ENCODE assay signal across 8 mouse cellular contexts in genomic region chr10:81392781-81393185, GRCm38 (mm10). TPM values are rescaled to one million over a fixed set of nuclear protein-coding genes. Genes with fewer than 3 reads are reported as not detected.
DNase-seq lines count a peak whose midpoint lies in the region; ATAC-seq and TF ChIP-seq lines count a peak whose summit lies in the region.

TSS of gene Smim24 (plus strand) at chr10:81393051.

- no peak for DNase-seq in forebrain, postnatal 0 days
- no peak for DNase-seq in large intestine, adult 2 months (ENCODE audit: low read depth, low spot score)
- no peak for DNase-seq in yolk sac, embryonic 10.5 days (ENCODE audit: low spot score)
- no peak for DNase-seq in adrenal gland, adult (ENCODE audit: inconsistent age in 2 of 2, low spot score in 1 of 2)
- no peak for DNase-seq in ovary, postnatal 36 days (ENCODE audit: low spot score)

- peaks cover 5% of the 10 kb centered on the region for H3K27me3 ChIP-seq in megakaryocyte, embryonic 14.5 days (replicated peaks)
- no peaks in the 10 kb centered on the region for H3K27me3 ChIP-seq in forebrain, postnatal 0 days (ENCODE audit: insufficient read depth, low read length)
- H3K27me3 ChIP-seq in small intestine, adult 2 months (ENCODE audit: control insufficient read depth, insufficient read depth, low read length), result no peaks in the 10 kb centered on the region

- no peak within 1 kb of the TSS for H3K27ac ChIP-seq in forebrain, postnatal 0 days (ENCODE audit: low read depth, low read length)
- peak within 1 kb of the TSS; percentile 100 for H3K27ac ChIP-seq in small intestine, adult 2 months (ENCODE audit: insufficient read depth, low read depth, low read length)

- TF ChIP-seq POLR2A in small intestine, adult 2 months (IDR thresholded peaks at IDR 0.05; ENCODE audit: low read depth, low read length), result peak; percentile 95; the same call in 1 of the 2 replicates

- TF ChIP-seq CTCF in forebrain, postnatal 0 days (IDR thresholded peaks at IDR 0.05; ENCODE audit: low read depth), result no peak
- TF ChIP-seq CTCF in small intestine, adult 2 months (IDR thresholded peaks at IDR 0.05; ENCODE audit: extremely low read depth, insufficient read length, insufficient replicate concordance, low read depth, low read length), result no peak

- peak within 1 kb of the TSS; percentile 87 for H3K4me3 ChIP-seq in megakaryocyte, embryonic 14.5 days (replicated peaks)
- no peak within 1 kb of the TSS for H3K4me3 ChIP-seq in forebrain, postnatal 0 days (ENCODE audit: low read depth, low read length)
- H3K4me3 ChIP-seq in small intestine, adult 2 months (ENCODE audit: low read depth, low read length), result peak within 1 kb of the TSS; percentile 72

- no peak for ATAC-seq in megakaryocyte, adult 5-6 weeks (ENCODE audit: poor library complexity, severe bottlenecking)
- no peak for ATAC-seq in forebrain, postnatal 0 days

- H3K36me3 ChIP-seq in megakaryocyte, embryonic 14.5 days (replicated peaks; ENCODE audit: low read length), result peaks cover 52% of the 10 kb centered on the region
- peaks cover 16% of the 10 kb centered on the region for H3K36me3 ChIP-seq in forebrain, postnatal 0 days (ENCODE audit: insufficient read depth)
- peaks cover 34% of the 10 kb centered on the region for H3K36me3 ChIP-seq in small intestine, adult 2 months (ENCODE audit: control insufficient read depth, insufficient read depth, low read length)

- WGBS in forebrain, postnatal 0 days, result 71% methylated on average over 14 of the region's 14 CpGs
- 20% methylated on average over 14 of the region's 14 CpGs for WGBS in large intestine, adult 2 months
- 15% methylated on average over 14 of the region's 14 CpGs for WGBS in small intestine, adult 2 months

- H3K9me3 ChIP-seq in megakaryocyte, embryonic 14.5 days, result no peaks in the 10 kb centered on the region
- no peaks in the 10 kb centered on the region for H3K9me3 ChIP-seq in forebrain, postnatal 0 days (ENCODE audit: low read length)

- peak within 1 kb of the TSS; percentile 43 for H3K4me2 ChIP-seq in forebrain, postnatal 0 days (ENCODE audit: low read depth)

- H3K4me1 ChIP-seq in megakaryocyte, embryonic 14.5 days, result peaks cover 60% of the 10 kb centered on the region
- H3K4me1 ChIP-seq in forebrain, postnatal 0 days (ENCODE audit: insufficient read depth), result no peaks in the 10 kb centered on the region
- H3K4me1 ChIP-seq in small intestine, adult 2 months (ENCODE audit: control insufficient read depth, insufficient read depth, insufficient read length, low read length), result peaks cover 27% of the 10 kb centered on the region

- peak within 1 kb of the TSS; percentile 25 for H3K9ac ChIP-seq in forebrain, postnatal 0 days

RNA-seq across cellular contexts. Expression of gene Smim24, which starts in this region (rescaled TPM):
- 4.4 TPM in 1 of 2 replicates, not detected in the other for polyA plus RNA-seq in megakaryocyte, embryonic 14.5 days (2012; ENCODE audit: insufficient read depth, low replicate concordance)
- total RNA-seq in megakaryocyte, adult 5-6 weeks (2015), result 30.6 and 34.0 TPM in 2 replicates
- total RNA-seq in megakaryocyte, adult 5-6 weeks (2017), result 6.5 and 11.5 TPM in 2 replicates
- 0.77 and 1.3 TPM in 2 replicates for total RNA-seq in forebrain, postnatal 0 days (2014; rRNA removed)
- 1.7 TPM in 2 replicates for polyA plus RNA-seq in forebrain, postnatal 0 days (2015; fragmentation: Nextera tagmentation; extraction: Ambion mirVana)
- 2,134 and 4,482 TPM in 2 replicates for polyA plus RNA-seq in large intestine, adult 2 months (2012; rRNA removed)
- polyA plus RNA-seq in small intestine, adult 2 months (2012; rRNA removed), result 2,702 and 6,898 TPM in 2 replicates

Comparison
In these comparisons a context has a peak if more than half of its experiments do, and no peak if none do; other contexts are left out.
1. RNA of gene Smim24 (polyA plus RNA-seq): 2,702 to 6,898 TPM in small intestine, adult 2 months and 2,134 to 4,482 TPM in large intestine, adult 2 months; 4.4 TPM in megakaryocyte, embryonic 14.5 days and 1.7 TPM in forebrain, postnatal 0 days; every median in the first group is over 100 times any median in the second.